ENCODE assay signal across 14 mouse cellular contexts in genomic region chr5:66367641-66368040, GRCm38 (mm10).
DNase-seq lines count a peak whose midpoint lies in the region; ATAC-seq and TF ChIP-seq lines count a peak whose summit lies in the region.
"Had no signal": no experiment of that assay in that cellular context is flagged by ENCODE, and none has a peak within 500 bp of the region (broad histone marks: within the 10 kb centered on the region; RNA-seq: fewer than 3 reads in every experiment).

No protein-coding gene starts in this region.

- no peaks in the 10 kb centered on the region for H3K9me3 ChIP-seq in embryonic facial prominence, embryonic 13.5 days
- H3K9me3 ChIP-seq in hindbrain, embryonic 14.5 days (ENCODE audit: control insufficient read depth, low read length) = no peaks in the 10 kb centered on the region
- no peaks in the 10 kb centered on the region for H3K9me3 ChIP-seq in midbrain, embryonic 14.5 days (ENCODE audit: control insufficient read depth, low read length)
- H3K9me3 ChIP-seq: heart, embryonic 13.5 days; lung, embryonic 15.5 days had no signal

- H3K9ac ChIP-seq in embryonic facial prominence, embryonic 13.5 days = no peak overlapping the region
- H3K9ac ChIP-seq in hindbrain, embryonic 14.5 days = no peak overlapping the region
- H3K9ac ChIP-seq in midbrain, embryonic 14.5 days (replicated peaks; ENCODE audit: low read length) = no peak overlapping the region
- H3K9ac ChIP-seq: heart, embryonic 13.5 days; lung, embryonic 15.5 days had no signal

- TF ChIP-seq CTCF in thymus, adult 2 months (IDR thresholded peaks at IDR 0.05; ENCODE audit: borderline replicate concordance, control insufficient read depth, extremely low read depth, insufficient read depth, low read length, poor library complexity) = no peak

- DNase-seq in ZHBTc4 (ENCODE audit: low read depth, low spot score) = peak; percentile 43
- DNase-seq in hindbrain, embryonic 14.5 days (ENCODE audit: low spot score) = no peak
- peak; percentile 67 for DNase-seq in midbrain, embryonic 14.5 days
- DNase-seq in layer of hippocampus, adult 11-12 months (ENCODE audit: low spot score) = no peak
- no peak for DNase-seq in thymus, adult 2 months
- DNase-seq in frontal cortex, postnatal 10 days (ENCODE audit: low spot score in 2 of 2) = no peak
- DNase-seq in thymus, postnatal 4 days = no peak
- DNase-seq: layer of hippocampus, postnatal 36 days; right cerebral cortex, postnatal 25 days had no signal

- peaks cover 32% of the 10 kb centered on the region for H3K4me1 ChIP-seq in embryonic facial prominence, embryonic 13.5 days
- peaks cover 21% of the 10 kb centered on the region for H3K4me1 ChIP-seq in hindbrain, embryonic 14.5 days (replicated peaks; ENCODE audit: control insufficient read depth, insufficient read depth, low read length)
- H3K4me1 ChIP-seq in midbrain, embryonic 14.5 days (ENCODE audit: control insufficient read depth, insufficient read depth, low read length) = peaks cover 13% of the 10 kb centered on the region
- H3K4me1 ChIP-seq in thymus, adult 2 months (replicated peaks; ENCODE audit: control insufficient read depth, insufficient read depth, low read length) = peaks cover under 1% of the 10 kb centered on the region

- ATAC-seq in embryonic facial prominence, embryonic 13.5 days (ENCODE audit: insufficient number of reproducible peaks, insufficient read depth, low FRiP score, low TSS enrichment, low read depth) = no peak
- peak; percentile 59; the same call in 1 of the 2 replicates for ATAC-seq in hindbrain, embryonic 14.5 days (ENCODE audit: low FRiP score)
- ATAC-seq in midbrain, embryonic 14.5 days (ENCODE audit: low FRiP score, low TSS enrichment) = peak; percentile 61; the same call in 1 of the 2 replicates
- ATAC-seq: intestine, embryonic 16.5 days had no signal

- H3K36me3 ChIP-seq in embryonic facial prominence, embryonic 13.5 days = peaks cover 24% of the 10 kb centered on the region; the same call in 1 of the 2 replicates
- peaks cover 6% of the 10 kb centered on the region; the same call in 1 of the 2 replicates for H3K36me3 ChIP-seq in hindbrain, embryonic 14.5 days (replicated peaks; ENCODE audit: control insufficient read depth, insufficient read depth)
- 0 out of 2 replicates have a peak, but pooled peaks cover 3% of the 10 kb centered on the region for H3K36me3 ChIP-seq in midbrain, embryonic 14.5 days (ENCODE audit: control insufficient read depth, insufficient read depth, low read length)
- H3K36me3 ChIP-seq in thymus, adult 2 months (ENCODE audit: control insufficient read depth, insufficient read depth, low read length) = no peaks in the 10 kb centered on the region
- H3K36me3 ChIP-seq: lung, embryonic 15.5 days had no signal

- H3K27ac ChIP-seq in embryonic facial prominence, embryonic 13.5 days = peak overlapping the region; percentile 48; the same call in 1 of the 2 replicates
- peak overlapping the region; percentile 53 for H3K27ac ChIP-seq in hindbrain, embryonic 14.5 days
- peak overlapping the region; percentile 57 for H3K27ac ChIP-seq in midbrain, embryonic 14.5 days (replicated peaks; ENCODE audit: low read depth, low read length)
- H3K27ac ChIP-seq in thymus, adult 2 months (ENCODE audit: control insufficient read depth, insufficient read depth, low read length) = no peak overlapping the region
- H3K27ac ChIP-seq: heart, embryonic 13.5 days; lung, embryonic 15.5 days had no signal

- TF ChIP-seq POLR2A in thymus, adult 2 months (IDR thresholded peaks at IDR 0.05; ENCODE audit: control insufficient read depth, extremely low read depth, insufficient read depth, low read length, poor library complexity) = no peak

- H3K4me2 ChIP-seq in embryonic facial prominence, embryonic 13.5 days = peak overlapping the region; percentile 12; the same call in 1 of the 2 replicates
- no peak overlapping the region for H3K4me2 ChIP-seq in hindbrain, embryonic 14.5 days (replicated peaks)
- H3K4me2 ChIP-seq in midbrain, embryonic 14.5 days (ENCODE audit: low read length) = no peak overlapping the region
- H3K4me2 ChIP-seq: heart, embryonic 13.5 days; lung, embryonic 15.5 days had no signal

- 32% methylated on average over 11 of the region's 11 CpGs for WGBS in embryonic facial prominence, embryonic 13.5 days
- 30% methylated on average over 11 of the region's 11 CpGs for WGBS in hindbrain, embryonic 14.5 days
- WGBS in midbrain, embryonic 14.5 days = 43% methylated on average over 11 of the region's 11 CpGs
- over 99% methylated on average over 11 of the region's 11 CpGs for WGBS in thymus, adult 2 months

- no peak overlapping the region for H3K4me3 ChIP-seq in embryonic facial prominence, embryonic 13.5 days
- no peak overlapping the region for H3K4me3 ChIP-seq in hindbrain, embryonic 14.5 days (replicated peaks; ENCODE audit: low read length)
- no peak overlapping the region for H3K4me3 ChIP-seq in midbrain, embryonic 14.5 days (replicated peaks; ENCODE audit: low read depth, low read length)
- H3K4me3 ChIP-seq in thymus, adult 2 months (ENCODE audit: control insufficient read depth, insufficient read depth, low read length) = no peak overlapping the region
- H3K4me3 ChIP-seq: heart, embryonic 13.5 days; lung, embryonic 15.5 days had no signal

- H3K27me3 ChIP-seq in embryonic facial prominence, embryonic 13.5 days = no peaks in the 10 kb centered on the region; the same call in 1 of the 2 replicates
- no peaks in the 10 kb centered on the region for H3K27me3 ChIP-seq in hindbrain, embryonic 14.5 days (ENCODE audit: control insufficient read depth, insufficient read depth, low read length)
- H3K27me3 ChIP-seq in midbrain, embryonic 14.5 days (ENCODE audit: control insufficient read depth, insufficient read depth, low read length) = no peaks in the 10 kb centered on the region
- H3K27me3 ChIP-seq in thymus, adult 2 months (ENCODE audit: control insufficient read depth, insufficient read depth, low read length) = no peaks in the 10 kb centered on the region
- H3K27me3 ChIP-seq: CH12.LX; heart, embryonic 13.5 days; lung, embryonic 15.5 days had no signal

Comparison
In these comparisons a context has a peak if more than half of its experiments do, and no peak if none do; other contexts are left out.
1. DNase-seq: peak in ZHBTc4 (single experiment) and midbrain, embryonic 14.5 days (single experiment); none in hindbrain, embryonic 14.5 days (single experiment), layer of hippocampus, adult 11-12 months (single experiment), thymus, adult 2 months (single experiment), frontal cortex, postnatal 10 days (0 of 2) and thymus, postnatal 4 days (single experiment).